Mouse (Mus musculus) stomach, postnatal 0 days (tissue): ENCODE results near the gene Hrct1.

Experiments used
- CTCF ChIP-seq: IDR thresholded peaks from 2 replicates; pipeline ENCODE4 v1.5.1; 2016; ENCODE audit warnings: antibody characterized with exemption, low read depth, mild to moderate bottlenecking, moderate library complexity
- EP300 ChIP-seq: optimal IDR thresholded peaks from 2 replicates; pipeline ENCODE3; 2016; ENCODE audit warnings: antibody characterized with exemption

GRCm38 (mm10) chr4:43726228-43726993 is 577 bp upstream of the Hrct1 start:
- TF ChIP-seq CTCF (no peak), EP300 (no peak)
